Mouse (Mus musculus) T-helper 1 cell (primary cell): ENCODE data around the gene Ddx10.
"Not testable (repeated sequence)": the region's sequence is repeated elsewhere in the genome, so short reads cannot be mapped to it uniquely, and the experiment has no call there.

Source experiments
- in situ Hi-C: fragments of 300-600 bp; cut with MboI, MseI; formaldehyde crosslinking; loops from one replicate; pipeline ENCODE4 v1.15.1; 2025; ENCODE audit warnings: high pct_unique_total_duplicates

Gene Ddx10

GRCm38 (mm10) chr9:53173258-53173657 lies 74.6 kb downstream of the Ddx10 start:
- in situ Hi-C loops = no loop called here

GRCm38 (mm10) chr9:53144266-53144665 lies 103.6 kb downstream of the Ddx10 start:
- in situ Hi-C loops = no loop called here

GRCm38 (mm10) chr9:53143508-53143907 lies 104.3 kb downstream of the Ddx10 start:
- in situ Hi-C loops = no loop called here

GRCm38 (mm10) chr9:53142424-53142823 lies 105.4 kb downstream of the Ddx10 start:
- in situ Hi-C loops = not testable (repeated sequence)

GRCm38 (mm10) chr9:53140610-53141165 lies 107.2 kb downstream of the Ddx10 start:
- in situ Hi-C loops = no loop called here

- in situ Hi-C loops = no loop called here
These were observed 115.0 kb downstream of the Ddx10 start for GRCm38 (mm10) chr9:53132826-53133225.

- in situ Hi-C loops = no loop called here
These were observed 117.4 kb downstream of the Ddx10 start for GRCm38 (mm10) chr9:53130460-53130859.

- in situ Hi-C loops = no loop called here
These were observed 146.8 kb downstream of the Ddx10 start for GRCm38 (mm10) chr9:53101103-53101502.

- in situ Hi-C loops = no loop called here
These were observed 152.3 kb downstream of the Ddx10 start for GRCm38 (mm10) chr9:53095319-53096165.

GRCm38 (mm10) chr9:53094536-53094935 lies 153.3 kb downstream of the Ddx10 start:
- in situ Hi-C loops = no loop called here

- in situ Hi-C loops = no loop called here
These were observed 170.2 kb downstream of the Ddx10 start for GRCm38 (mm10) chr9:53077626-53078025.

- in situ Hi-C loops = no loop called here
These were observed 171.9 kb downstream of the Ddx10 start for GRCm38 (mm10) chr9:53075931-53076330.

- in situ Hi-C loops = no loop called here
These were observed 173.4 kb downstream of the Ddx10 start for GRCm38 (mm10) chr9:53074443-53074842.

GRCm38 (mm10) chr9:53073576-53074112 lies 174.2 kb downstream of the Ddx10 start:
- in situ Hi-C loops = no loop called here

GRCm38 (mm10) chr9:53072088-53072487 lies 175.8 kb downstream of the Ddx10 start:
- in situ Hi-C loops = no loop called here

GRCm38 (mm10) chr9:53070875-53071524 lies 176.9 kb downstream of the Ddx10 start:
- in situ Hi-C loops = no loop called here

- in situ Hi-C loops = no loop called here
These were observed 179.7 kb downstream of the Ddx10 start for GRCm38 (mm10) chr9:53068166-53068565.

- in situ Hi-C loops = no loop called here
These were observed 181.4 kb downstream of the Ddx10 start for GRCm38 (mm10) chr9:53066428-53066827.

- in situ Hi-C loops = no loop called here
These were observed 182.8 kb downstream of the Ddx10 start for GRCm38 (mm10) chr9:53065028-53065427.

- in situ Hi-C loops = no loop called here
These were observed 183.3 kb downstream of the Ddx10 start for GRCm38 (mm10) chr9:53064531-53064930.

- in situ Hi-C loops = no loop called here
These were observed 192.5 kb downstream of the Ddx10 start for GRCm38 (mm10) chr9:53055306-53055705.
